Mouse (Mus musculus): ENCODE data around the gene Traf3.

DNA sequence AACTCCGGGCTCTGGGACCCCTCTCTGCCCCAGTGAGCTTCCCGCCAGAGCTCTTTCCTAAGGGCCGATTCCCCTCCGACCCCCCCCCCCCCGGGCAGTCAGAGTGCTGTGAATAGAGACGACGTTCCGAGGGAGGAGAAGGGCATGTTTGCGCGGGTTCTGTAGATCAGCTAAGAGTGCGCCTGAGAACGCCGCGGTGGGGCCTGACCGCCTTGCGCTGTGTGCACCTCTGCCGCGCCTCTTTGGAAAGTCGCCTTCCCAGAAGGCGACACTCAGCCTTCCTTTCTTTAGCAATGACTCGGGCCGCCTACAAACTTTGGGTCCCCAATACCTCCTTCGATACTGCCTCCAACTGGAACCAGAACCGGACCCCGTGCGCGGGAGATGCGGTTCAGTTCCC lies 105.2 kb downstream of the Traf3 start:
- TF ChIP-seq POLR2A (IDR thresholded peaks at IDR 0.05; ENCODE audit: borderline replicate concordance, extremely low read depth, low read depth, low read length) (no peak), CTCF (IDR thresholded peaks at IDR 0.05; ENCODE audit: insufficient read depth, low read length) (no peak)

Measured in lung, adult 2 months (tissue).